Mouse (Mus musculus) liver, postnatal 0 days (tissue): Measurements from ENCODE around the gene Clk2. TPM values are rescaled to one million over a fixed set of nuclear protein-coding genes. Genes with fewer than 3 reads are reported as not detected.
A peak's percentile ranks its signal among the peaks of the same experiment; 100 is the strongest.

Experiments used
- ATAC-seq: fragments of 200-750 bp; cut with Nextera tagmentation; 2 replicates; pipeline ENCODE4 v1.8.0; 2017; ENCODE audit warnings: mild to moderate bottlenecking, moderate library complexity
- DNase-seq: peaks from one replicate; pipeline ENCODE4 v3.0.0-alpha.2; 2016
- H3K27ac ChIP-seq: fragments of 300-500 bp; sonication (generic); 2 replicates; pipeline ENCODE4 v1.5.1; 2014; ENCODE audit warnings: antibody characterized with exemption, moderate library complexity, mild to moderate bottlenecking, low read depth
- H3K27me3 ChIP-seq: fragments of 300-500 bp; sonication (generic); 2 replicates; pipeline ENCODE4 v1.6.1; 2014; ENCODE audit warnings: low read length, control low read depth, mixed read lengths; ENCODE audit not compliant: insufficient read depth
- H3K36me3 ChIP-seq: fragments of 300-500 bp; sonication (generic); replicated peaks from 2 replicates; pipeline ENCODE4 v1.6.1; 2014; ENCODE audit warnings: mild to moderate bottlenecking, control low read depth, low read length, moderate library complexity, mixed read lengths; ENCODE audit not compliant: insufficient read depth
- H3K4me1 ChIP-seq: fragments of 300-500 bp; sonication (generic); 2 replicates; pipeline ENCODE4 v1.6.1; 2014; ENCODE audit warnings: antibody characterized with exemption, mild to moderate bottlenecking, control low read depth; ENCODE audit not compliant: insufficient read depth
- H3K4me2 ChIP-seq: fragments of 300-500 bp; sonication (generic); 2 replicates; pipeline ENCODE4 v1.6.1; 2014; ENCODE audit warnings: low read depth, mild to moderate bottlenecking, low read length, moderate library complexity, mixed read lengths
- H3K4me3 ChIP-seq: fragments of 300-500 bp; sonication (generic); 2 replicates; pipeline ENCODE4 v1.5.1; 2014; ENCODE audit warnings: low read depth, low read length
- H3K9ac ChIP-seq: fragments of 300-500 bp; sonication (generic); replicated peaks from 2 replicates; pipeline ENCODE4 v1.6.1; 2014; ENCODE audit warnings: mild to moderate bottlenecking, moderate library complexity
- H3K9me3 ChIP-seq: fragments of 300-500 bp; sonication (generic); 2 replicates; pipeline ENCODE4 v1.6.1; 2016; ENCODE audit warnings: mild to moderate bottlenecking, control low read depth, low read length, mixed read lengths
- CTCF ChIP-seq: sonication (generic); IDR thresholded peaks from 2 replicates; pipeline ENCODE4 v1.5.1; 2016; ENCODE audit warnings: antibody characterized with exemption, low read depth
- EP300 ChIP-seq: IDR thresholded peaks from 2 replicates; pipeline ENCODE4 v1.6.1; 2016; ENCODE audit warnings: antibody characterized with exemption, low read depth, mild to moderate bottlenecking
- WGBS: fragments of 180-500 bp; shearing (Covaris S2); extraction: QIAGEN DNeasy Blood & Tissue Kit; methylation state at CpG from one replicate; pipeline ENCODE4 v1.1.7; 2014; ENCODE audit not compliant: insufficient replicate concordance; 5-methylcytosine and 5-hydroxymethylcytosine counted together
- polyA plus RNA-seq: library from polyadenylated mRNA; unstranded; fragments of >200 nt; fragmentation: Nextera tagmentation; extraction: Ambion mirVana; gene quantifications from 2 replicates; pipeline ENCODE4 v1.2.1, GENCODE M21; 2015

Clk2 gene
- polyA plus RNA-seq, 1 experiment from 2014 or later, result 5.0 TPM

- ATAC-seq (no peak), DNase-seq (no peak)
- no peak overlapping the region for H3K9ac ChIP-seq
- H3K4me1 ChIP-seq, result peaks cover 6% of the 10 kb centered on the region
- TF ChIP-seq EP300 (no peak), CTCF (peak; percentile 33)
- no peaks in the 10 kb centered on the region for H3K36me3 ChIP-seq
- 68% methylated on average over 1 of the region's 1 CpGs for WGBS
- no peaks in the 10 kb centered on the region for H3K27me3 ChIP-seq
- no peak overlapping the region for H3K27ac ChIP-seq
- no peaks in the 10 kb centered on the region for H3K9me3 ChIP-seq
- H3K4me3 ChIP-seq, result no peak overlapping the region
- no peak overlapping the region for H3K4me2 ChIP-seq
These were observed 28.8 kb downstream of the Clk2 start for GRCm38 (mm10) chr3:89193351-89193750.

DNA sequence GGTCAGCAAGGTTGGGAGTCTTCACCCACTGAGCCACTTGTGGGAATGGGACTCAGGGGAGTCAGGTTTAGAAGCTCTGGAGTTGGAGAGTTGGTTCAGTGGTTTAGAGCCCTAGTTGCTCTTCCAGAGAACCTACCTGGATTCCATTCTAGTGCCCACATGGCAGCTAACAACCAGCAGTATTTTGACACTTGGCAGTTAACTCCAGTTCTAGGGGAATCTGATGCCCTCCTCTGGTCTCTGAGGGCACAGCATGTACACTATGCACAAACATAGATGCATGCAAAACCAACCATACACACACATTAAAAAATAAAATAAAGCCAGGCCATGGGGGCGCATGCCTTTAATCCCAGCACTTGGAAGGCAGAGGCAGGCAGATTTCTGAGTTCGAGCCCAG, 29.3 kb downstream of the Clk2 start:
- Histone ChIP-seq H3K27ac (no peak overlapping the region), H3K9me3 (no peaks in the 10 kb centered on the region), H3K4me2 (no peak overlapping the region), H3K36me3 (no peaks in the 10 kb centered on the region), H3K27me3 (no peaks in the 10 kb centered on the region), H3K4me3 (no peak overlapping the region), H3K9ac (no peak overlapping the region), H3K4me1 (peaks cover 6% of the 10 kb centered on the region)
- WGBS, result 84% methylated on average over 2 of the region's 2 CpGs
- no peak for TF ChIP-seq EP300
- peak; percentile 56 for TF ChIP-seq CTCF
- ATAC-seq, result no peak
- DNase-seq, result no peak

- DNase-seq (peak; percentile 95), ATAC-seq (peak; percentile 95)
- TF ChIP-seq CTCF, result peak; percentile 70
- no peak for TF ChIP-seq EP300
- Histone ChIP-seq H3K27ac (peak overlapping the region; percentile 66), H3K4me1 (peaks cover 6% of the 10 kb centered on the region), H3K36me3 (no peaks in the 10 kb centered on the region), H3K4me2 (peak overlapping the region; percentile 73), H3K4me3 (peak overlapping the region; percentile 51), H3K27me3 (no peaks in the 10 kb centered on the region), H3K9ac (peak overlapping the region; percentile 58), H3K9me3 (no peaks in the 10 kb centered on the region)
- WGBS, result 7% methylated on average over 33 of the region's 33 CpGs
These were observed 31.6 kb downstream of the Clk2 start for GRCm38 (mm10) chr3:89195979-89196877.

DNA sequence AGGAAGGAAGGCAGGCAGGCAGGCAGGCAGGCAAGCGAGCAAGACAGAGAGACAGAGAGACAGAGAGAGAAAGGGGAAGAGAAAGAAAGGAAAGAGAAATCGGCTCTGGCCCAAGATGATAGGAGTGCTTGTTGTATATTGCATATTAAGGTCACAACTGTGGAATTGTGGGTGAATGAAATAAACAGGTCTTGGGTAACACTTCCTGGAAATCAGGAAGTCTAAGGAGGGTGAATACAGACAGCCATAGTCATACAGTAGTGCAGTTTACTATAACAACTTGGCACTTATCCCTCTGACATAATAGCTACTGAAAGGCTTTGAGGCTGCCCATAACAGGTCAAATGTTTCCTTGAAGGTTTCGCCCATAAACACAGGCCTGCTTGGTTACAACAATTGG, 35.2 kb downstream of the Clk2 start:
- TF ChIP-seq EP300 (no peak), CTCF (no peak)
- H3K4me2 ChIP-seq, result no peak overlapping the region
- H3K36me3 ChIP-seq, result peaks cover 6% of the 10 kb centered on the region; the same call in 1 of the 2 replicates
- no peak overlapping the region for H3K9ac ChIP-seq
- no peaks in the 10 kb centered on the region for H3K27me3 ChIP-seq
- H3K4me1 ChIP-seq, result peaks cover 11% of the 10 kb centered on the region
- DNase-seq, result no peak
- H3K4me3 ChIP-seq, result no peak overlapping the region
- 49% methylated on average over 3 of the region's 3 CpGs for WGBS
- no peak overlapping the region for H3K27ac ChIP-seq
- H3K9me3 ChIP-seq, result no peaks in the 10 kb centered on the region
- no peak for ATAC-seq

GRCm38 (mm10) chr3:89202253-89203141, 37.9 kb downstream of the Clk2 start, which contains the start of gene Gba:
Gene Gba (plus strand): TSS chr3:89202928.
- H3K27me3 ChIP-seq, result no peaks in the 10 kb centered on the region
- peak; percentile 87 for ATAC-seq
- peak within 1 kb of the TSS; percentile 84 for H3K4me2 ChIP-seq
- WGBS, result 23% methylated on average over 13 of the region's 13 CpGs
- DNase-seq, result peak; percentile 89
- H3K9ac ChIP-seq, result peak within 1 kb of the TSS; percentile 68
- H3K4me3 ChIP-seq, result peak within 1 kb of the TSS; percentile 54
- peak; percentile 28; the same call in 1 of the 2 replicates for TF ChIP-seq EP300
- TF ChIP-seq CTCF, result no peak
- peaks cover 5% of the 10 kb centered on the region; the same call in 1 of the 2 replicates for H3K4me1 ChIP-seq
- H3K36me3 ChIP-seq, result peaks cover 30% of the 10 kb centered on the region
- no peaks in the 10 kb centered on the region for H3K9me3 ChIP-seq
- H3K27ac ChIP-seq, result no peak within 1 kb of the TSS

- Histone ChIP-seq H3K9me3 (no peaks in the 10 kb centered on the region), H3K9ac (peak overlapping the region; percentile 68), H3K4me3 (peak overlapping the region; percentile 54), H3K4me2 (peak overlapping the region; percentile 84), H3K27ac (no peak overlapping the region), H3K4me1 (peaks cover 5% of the 10 kb centered on the region; the same call in 1 of the 2 replicates), H3K27me3 (no peaks in the 10 kb centered on the region), H3K36me3 (peaks cover 37% of the 10 kb centered on the region)
- no peak for TF ChIP-seq CTCF
- no peak for TF ChIP-seq EP300
- DNase-seq (no peak), ATAC-seq (peak; percentile 28)
- 28% methylated on average over 5 of the region's 5 CpGs for WGBS
These were observed 38.5 kb downstream of the Clk2 start for GRCm38 (mm10) chr3:89203142-89203514.
